Mouse (Mus musculus): ENCODE results near the gene Slc22a14.
A peak's percentile ranks its signal among the peaks of the same experiment; 100 is the strongest.

Slc22a14 gene

DNA sequence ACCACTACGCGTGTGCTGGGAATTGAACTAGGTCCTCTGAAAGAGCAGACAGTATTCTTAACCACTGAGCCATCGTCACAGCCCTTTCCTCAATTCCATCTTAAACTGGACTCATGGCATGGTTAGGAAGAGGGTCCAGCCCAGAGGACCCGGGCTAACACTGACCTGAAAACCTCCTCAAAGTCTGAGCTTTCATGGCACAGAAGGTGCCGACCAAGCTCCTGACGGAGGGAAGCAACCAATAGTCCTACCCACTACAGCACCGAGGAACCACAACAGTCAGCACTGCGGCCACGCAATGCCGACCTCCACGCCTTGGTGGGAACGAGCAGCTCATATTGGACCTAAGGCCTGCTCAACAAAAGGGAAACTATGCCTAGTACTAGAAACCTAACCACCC, 109.2 kb downstream of the Slc22a14 start:
- no peak for DNase-seq

DNA sequence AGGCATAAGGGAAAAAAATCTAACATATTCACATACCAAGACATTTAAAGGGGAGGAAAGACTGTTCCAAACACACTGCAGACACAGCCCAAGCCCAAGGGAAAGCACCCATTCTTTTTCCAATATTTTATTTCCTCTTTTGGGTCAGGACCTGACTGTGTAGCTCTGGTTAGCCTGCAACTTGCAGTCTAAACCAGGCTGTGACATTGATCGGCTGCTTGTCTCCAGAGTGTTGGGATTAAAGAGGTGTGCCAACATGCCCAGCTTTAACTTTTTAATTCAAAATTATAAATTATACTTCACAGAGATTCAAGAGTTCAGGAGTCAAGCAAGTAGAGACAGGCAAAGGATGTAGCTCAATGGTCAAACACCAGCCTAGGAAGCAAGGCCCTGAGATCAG, 110.3 kb downstream of the Slc22a14 start:
- no peak for DNase-seq

DNA sequence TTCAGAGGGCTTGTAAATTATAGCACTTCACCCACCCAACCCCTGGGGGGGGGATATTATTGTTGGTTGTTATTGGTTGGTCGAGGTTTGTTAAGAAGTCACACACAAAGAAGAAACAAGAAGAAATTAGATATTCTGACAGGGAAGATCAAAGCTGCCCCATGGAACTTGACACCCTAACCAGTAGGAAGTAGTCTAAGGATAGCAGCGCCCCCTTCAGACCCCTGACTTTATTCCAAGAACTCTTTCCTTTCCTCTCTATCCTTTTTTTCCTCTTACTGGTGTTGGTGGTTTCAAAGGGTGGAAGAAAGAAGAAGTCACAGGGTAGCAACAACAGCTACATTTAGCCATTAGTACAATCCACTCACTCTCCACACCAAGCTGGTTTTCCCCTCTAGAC, 111.2 kb downstream of the Slc22a14 start:
- peak; percentile 17 to 24 for DNase-seq

DNA sequence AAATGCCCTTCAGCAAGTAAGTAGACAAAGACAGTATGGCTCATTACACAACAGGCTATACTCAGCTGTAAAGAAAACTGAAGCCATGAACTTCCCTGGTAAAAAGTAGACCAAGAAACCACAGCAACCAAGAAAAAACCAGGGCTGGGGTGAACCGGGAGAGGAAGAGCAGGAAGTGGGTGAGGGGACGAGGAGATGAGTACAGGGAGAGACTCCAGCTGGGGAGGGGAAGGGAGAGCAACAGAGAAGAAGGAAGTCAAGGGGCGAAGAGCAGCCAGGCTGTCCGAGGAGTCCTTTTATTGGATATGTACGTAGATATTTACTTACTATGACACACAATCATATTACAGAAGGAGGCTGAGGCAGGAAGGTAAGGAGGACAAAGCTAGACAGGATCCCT, 117.4 kb downstream of the Slc22a14 start:
- DNase-seq: no peak

DNA sequence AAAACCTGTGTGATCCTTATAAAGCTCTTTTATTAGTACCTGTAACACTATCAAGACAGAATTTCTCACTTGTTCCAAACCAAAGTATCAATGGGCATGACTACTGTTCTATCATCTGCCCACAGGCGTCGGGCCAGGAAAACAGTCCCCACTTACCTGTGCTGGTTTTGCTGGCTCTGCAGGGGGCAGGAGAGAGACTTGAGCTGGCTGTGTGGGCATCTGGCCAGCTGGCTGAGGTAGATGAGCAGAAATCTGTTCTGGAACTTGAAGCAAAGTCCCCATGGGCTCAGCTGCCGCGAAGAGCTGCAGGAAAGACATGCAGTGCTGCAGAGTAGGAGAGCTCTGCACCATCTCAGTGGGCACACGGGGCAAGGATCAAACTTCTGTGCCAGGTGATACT, 118.5 kb downstream of the Slc22a14 start:
- DNase-seq: peak; percentile 50 to 65

DNA sequence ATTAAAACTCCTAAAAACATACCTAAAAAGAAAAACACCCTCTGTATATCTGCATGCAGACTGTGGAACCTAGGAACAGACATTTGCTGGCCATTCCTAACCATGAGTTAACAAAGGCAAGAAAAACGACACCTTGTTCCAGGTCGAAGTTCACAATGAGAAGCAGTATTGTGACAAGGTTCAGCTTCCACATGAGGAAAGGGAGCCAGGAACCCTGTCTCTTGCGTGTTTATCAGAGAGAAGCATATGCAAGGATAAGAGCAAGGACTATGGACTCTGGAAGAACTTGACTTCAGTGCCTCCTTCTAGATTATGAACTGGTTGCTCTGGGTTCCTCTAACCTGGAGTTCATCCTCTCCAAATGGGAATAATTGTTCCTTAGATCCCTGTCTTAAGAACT, 121.4 kb downstream of the Slc22a14 start:
- no peak for DNase-seq

DNA sequence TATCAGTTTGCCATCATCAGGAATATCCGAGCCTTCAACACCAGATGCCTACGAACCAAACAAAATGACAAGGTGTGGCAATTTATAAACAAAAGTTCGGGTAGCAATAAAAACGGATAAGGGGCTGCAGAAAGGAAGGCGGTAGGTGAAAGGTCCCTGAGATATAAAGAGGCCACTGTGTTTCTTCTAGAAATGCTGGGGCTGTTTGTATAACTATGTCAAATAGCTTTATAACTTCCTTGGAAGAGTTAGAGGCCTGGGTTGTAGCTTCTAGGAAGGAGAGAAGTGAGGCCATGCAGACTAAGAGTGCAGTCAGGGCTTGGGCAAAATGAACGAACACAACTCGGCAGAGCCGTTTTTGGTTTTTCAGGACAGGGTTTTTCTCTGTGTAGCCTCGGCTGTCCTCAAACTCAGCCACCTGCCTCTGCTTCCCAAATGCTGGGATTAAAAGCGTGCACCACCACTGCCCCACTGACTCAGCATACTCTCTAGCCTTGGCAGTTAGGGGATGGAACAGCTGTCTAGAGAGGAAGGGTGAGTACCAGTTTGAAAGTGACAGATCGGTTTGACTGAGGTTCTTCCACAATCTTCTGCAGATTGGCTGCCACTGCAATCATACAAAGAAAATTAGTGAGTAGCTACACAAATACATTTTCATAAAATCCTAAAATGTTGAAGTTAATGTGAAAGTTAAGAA, 124.0 kb downstream of the Slc22a14 start:
- DNase-seq: no peak

DNA sequence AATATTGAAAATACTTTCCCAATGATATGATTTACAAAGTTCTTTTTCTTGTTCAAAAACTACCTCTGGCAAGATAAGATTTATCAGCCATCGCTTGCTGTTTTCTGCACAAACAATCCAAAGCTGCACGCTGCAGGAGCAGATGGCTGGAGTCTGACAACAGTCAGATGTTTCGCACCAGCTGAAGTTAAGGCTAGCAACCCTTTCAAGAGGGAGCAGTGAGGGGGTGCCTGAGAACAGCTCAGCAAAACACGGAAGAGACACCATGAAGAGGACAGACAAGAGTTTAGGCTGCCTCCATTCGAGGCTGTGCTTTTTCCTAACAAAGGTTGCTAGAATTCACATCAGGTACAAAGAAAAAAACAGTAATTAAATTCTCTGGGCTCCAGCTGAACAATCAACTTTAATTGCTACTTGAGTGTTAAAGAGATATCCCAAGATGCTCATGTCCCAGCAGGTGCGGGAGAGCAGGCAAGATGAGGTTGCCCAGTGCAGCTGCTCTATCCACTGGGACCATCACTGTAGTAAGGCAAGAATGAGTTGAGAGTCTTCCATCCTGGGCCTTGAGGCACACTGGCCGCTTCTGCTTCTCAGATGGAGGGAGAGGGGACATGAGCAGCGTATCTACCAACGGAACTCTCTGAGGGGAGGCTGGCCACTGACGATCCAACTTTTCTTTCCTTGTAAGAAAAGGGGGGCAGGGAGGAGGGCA, 124.9 kb downstream of the Slc22a14 start:
- no peak for DNase-seq

DNA sequence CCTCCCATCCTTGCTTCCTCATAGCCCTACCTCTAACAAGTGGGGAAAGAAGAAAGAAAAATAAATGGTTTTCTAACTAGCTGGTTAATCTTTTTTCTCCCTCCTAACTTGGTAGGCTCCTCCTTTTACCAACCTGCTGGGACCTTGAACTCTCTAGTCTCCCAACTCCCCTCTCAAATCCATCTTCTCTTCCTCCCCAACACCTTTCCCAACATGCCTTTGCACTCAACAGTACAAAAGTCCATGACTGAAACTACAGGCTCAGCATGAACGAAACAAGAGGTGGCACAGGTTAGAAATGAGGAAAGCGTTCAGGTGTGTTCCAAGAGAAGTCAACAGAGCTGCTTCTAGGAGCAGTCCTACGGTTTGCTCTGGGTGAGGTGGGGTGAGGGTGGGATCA, 126.1 kb downstream of the Slc22a14 start:
- no peak for DNase-seq

DNA sequence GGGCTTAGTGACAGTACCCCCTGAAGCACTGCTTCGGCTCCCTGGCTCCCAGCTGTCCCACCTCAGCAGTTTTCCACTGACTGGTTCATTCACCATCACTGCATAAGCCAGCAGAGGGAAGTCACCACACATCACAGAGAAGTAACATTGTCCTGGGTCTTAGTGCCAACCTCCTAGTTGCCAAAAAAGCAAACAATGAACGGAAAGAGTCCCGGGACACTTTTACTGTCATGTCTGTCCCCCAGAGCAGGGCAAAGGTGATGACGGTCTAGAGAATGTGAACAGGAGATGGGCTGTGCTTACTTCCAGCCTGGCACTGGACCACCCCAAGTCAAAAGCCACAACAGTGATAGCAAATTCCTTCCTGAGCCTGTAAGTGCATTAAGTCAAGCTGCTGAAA, 126.6 kb downstream of the Slc22a14 start:
- DNase-seq: no peak

DNA sequence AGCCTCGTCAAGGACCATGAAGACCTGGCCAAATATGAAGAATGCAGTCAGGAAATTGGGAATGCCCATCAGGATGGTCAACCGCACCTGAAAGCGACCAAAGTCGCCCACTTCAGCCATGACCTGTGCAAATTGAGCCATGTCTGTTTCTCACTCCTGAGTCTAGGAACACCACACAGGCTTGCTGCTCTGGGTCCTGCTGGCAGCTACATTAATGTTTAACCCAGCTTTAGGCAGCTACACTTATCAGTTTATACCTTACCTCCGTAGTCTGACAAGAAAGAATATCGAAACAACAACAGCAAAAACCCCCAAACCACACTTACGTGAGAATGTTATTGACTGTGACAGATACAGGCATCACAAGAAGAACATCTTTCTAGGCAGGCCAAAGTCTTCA, 133.8 kb downstream of the Slc22a14 start:
- DNase-seq: no peak

DNA sequence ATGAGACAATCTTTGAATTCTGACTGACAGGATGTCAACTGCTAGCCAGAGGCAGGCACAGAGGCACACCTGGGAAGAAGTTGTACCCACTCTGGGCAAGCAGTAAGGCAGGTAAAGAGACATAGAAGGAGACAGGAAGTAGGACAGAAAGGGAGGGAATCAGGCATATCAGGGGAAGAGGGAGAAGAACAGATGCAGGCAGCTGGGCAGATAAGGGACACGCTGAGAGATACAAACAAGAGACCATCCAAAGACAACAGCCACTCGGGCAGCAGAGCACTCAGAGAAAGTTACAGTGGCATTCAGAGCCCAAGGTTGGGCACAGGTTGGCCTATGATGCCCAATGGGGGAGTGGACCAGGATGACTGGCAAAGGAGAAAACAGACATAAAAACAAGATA, 134.5 kb downstream of the Slc22a14 start:
- no peak for DNase-seq

DNA sequence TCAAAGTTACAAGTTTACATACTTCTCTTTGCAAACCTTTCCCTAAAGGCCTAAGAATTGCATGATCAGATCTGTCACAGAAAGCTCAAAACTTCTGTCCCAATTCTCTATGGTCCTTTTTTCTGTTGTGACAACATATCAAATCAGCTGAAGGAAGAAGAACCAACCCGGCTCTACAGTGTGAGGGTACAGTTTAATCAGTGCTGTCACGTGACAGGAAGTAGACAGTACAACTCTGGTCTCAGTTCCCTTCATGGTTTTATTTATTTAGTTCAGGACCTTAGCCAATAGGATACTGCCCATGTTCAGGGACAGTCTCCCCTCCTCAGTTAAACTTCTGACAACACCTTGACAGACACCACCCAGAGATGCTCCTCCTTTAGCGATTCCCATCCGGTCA, 145.1 kb downstream of the Slc22a14 start:
- DNase-seq: no peak

DNA sequence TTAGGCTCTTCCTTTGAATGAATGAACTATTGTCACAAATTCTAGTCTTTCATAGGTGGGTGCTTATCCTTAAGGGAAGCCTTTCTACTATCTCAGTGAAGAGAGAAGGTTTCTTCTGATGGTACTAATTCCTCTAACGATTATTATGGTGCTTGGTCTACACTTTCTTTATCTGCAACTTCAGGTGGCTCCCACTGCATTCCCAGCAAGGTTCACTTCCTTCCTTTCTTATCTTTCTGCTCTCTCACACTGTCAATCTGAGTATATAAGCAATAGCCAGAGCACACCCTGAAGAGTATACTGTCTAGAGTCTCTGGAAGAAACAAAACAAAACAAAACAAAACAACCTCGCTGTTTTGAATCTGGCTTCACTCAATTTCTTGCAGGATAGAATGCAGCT, 145.7 kb downstream of the Slc22a14 start:
- DNase-seq: no peak

DNA sequence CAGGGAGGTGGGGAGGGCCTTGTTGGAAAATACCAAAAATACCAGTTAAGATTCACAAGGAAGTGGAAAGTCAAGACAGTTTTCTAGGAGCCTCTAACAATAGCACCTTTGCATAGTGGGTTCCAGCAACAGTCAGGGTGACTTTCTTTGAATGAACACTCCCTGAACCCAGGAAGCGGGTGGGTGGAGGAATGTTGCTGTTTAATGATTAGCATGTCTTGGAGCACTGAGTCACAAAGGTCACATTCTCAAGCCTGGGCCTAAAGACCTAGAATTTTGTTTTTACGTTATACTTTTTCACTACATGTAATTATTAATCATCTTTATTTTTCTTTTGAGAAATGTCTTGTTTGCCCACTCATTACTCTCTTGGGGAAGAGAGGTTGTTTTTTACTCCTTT, 150.0 kb downstream of the Slc22a14 start:
- peak in 1 of 2 experiments; percentile 22 for DNase-seq

DNA sequence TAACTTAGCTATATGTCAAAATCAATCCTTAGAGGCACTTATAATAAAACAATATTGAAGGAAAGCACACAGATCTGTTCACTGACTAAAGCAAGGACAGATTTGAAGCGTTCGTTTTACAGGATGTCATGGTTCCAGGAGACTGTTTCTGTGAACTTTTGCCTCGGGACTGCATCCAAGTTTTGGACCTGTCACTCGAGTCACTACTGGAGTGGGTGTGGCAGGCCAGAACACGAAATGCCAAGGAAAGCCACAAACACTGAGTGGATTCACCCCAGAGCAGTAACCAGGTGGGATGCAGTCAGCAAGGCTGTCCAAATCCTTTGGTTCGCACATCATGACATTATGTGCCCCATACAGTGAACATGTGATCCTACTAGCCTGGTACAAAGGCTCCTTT, 150.8 kb downstream of the Slc22a14 start:
- no peak for DNase-seq

DNA sequence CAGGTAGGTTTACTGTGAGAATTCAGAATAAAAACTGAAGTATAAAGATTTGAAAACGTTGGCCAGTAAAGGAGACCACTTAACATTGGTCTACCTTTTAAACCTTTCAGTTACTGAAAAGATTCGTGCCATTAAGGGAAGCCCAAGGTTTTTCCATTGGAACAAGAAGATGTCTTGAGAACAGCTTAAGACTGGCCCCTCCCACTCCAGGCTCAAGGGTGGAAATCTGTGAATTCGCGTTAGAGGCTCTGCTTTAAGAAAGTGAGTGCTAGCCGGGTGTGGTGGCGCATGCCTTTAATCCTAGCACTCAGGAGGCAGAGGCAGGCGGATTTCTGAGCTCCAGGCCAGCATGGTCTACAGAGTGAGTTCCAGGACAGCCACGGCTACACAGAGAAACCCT, 152.4 kb downstream of the Slc22a14 start:
- no peak for DNase-seq

DNA sequence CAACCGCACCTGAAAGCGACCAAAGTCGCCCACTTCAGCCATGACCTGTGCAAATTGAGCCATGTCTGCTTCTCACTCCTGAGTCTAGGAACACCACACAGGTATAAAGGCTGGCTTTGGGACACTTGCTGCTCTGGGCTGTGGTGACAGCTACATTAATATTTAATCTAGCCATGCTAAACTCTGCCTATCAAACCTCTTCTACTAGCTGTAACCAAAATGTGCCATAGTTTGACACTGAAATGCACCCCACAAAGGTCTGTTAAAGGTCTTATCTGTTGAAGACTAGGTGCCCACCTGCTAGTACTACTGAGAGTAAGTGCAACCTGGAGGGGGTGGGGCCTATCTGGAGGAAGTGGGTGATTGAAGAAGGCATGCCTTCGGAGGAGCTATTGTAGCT, 156.4 kb downstream of the Slc22a14 start, which contains the start of gene Slc22a13:
TSS of gene Slc22a13 (minus strand) at position 101 of the 400 bp plus-strand sequence.
- no peak for DNase-seq

DNA sequence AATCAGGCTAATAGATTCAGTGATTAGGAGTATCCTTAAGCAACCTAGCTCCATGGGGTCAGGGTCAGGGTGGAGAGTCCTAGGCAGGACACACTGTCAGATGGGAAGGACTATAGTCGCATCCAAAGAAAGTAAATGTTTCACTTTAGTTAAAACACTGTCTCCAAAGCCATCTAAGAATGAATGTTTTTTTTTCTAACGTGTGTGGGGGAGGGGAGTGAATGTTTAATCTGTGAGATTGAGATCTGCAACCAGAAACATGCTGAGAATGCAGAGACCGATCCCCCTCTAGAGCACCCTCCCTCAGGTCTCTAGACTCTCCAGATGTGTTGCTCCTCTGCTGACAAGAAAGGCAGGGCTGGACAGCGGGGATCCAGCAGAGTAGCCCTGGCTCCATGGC, 158.2 kb downstream of the Slc22a14 start:
- DNase-seq: no peak

DNA sequence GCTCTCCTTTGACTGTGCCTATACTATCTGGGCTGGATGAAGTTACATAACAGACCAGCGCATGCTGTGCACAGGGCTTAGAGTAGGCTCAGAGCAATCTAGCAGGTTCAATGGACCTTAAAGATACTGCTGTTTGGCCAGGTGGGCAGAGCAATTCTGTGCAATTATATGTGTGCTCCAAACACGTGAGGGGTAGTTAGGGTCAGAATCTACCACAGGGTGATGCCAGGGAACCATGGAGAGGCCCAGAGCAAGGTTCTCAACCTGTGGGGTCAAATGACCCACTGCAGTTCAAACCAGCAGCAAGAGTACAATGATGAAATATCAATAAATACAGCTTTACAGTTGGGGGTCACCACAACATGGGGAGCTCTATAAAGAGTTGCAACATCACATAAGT, 158.7 kb downstream of the Slc22a14 start:
- DNase-seq: no peak

DNA sequence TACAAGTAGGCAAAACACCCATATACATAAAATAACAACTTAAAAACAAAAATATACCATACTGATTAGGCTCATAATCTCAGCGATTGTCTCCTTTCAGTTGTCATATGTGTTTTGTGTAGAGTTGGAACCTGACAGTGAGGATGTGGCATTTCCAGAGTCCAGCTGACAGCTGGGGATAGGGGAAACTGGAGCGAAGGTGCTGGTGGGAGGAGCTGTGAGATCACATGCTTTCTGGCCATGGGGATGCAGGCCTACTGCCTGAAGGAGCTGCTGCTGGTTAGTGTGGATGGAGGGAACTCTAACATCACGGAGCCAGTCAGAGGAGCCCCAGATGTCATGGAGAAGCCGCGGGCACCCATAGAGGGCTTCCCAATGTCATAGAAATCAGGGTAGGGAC, 159.6 kb downstream of the Slc22a14 start:
- no peak for DNase-seq

DNA sequence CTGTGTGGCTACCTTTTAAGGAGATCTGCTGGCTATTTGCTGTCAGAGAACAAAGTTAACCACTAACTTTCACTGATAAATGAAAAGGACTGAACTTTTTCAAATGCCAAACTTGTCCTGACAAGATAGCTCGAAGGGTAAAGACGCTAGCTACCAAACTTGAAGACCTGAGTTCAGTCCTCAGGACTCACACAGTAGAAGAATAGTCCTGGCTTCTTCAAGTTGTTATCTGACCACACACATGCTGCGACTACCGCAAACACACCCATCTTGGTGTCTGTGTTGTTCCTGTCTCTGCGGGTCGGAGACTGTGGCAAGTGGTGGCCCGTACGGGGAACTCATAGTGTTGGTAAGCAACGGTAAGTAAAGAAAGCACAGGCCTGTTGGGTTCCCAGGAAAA, 161.7 kb downstream of the Slc22a14 start:
- DNase-seq: no peak

DNA sequence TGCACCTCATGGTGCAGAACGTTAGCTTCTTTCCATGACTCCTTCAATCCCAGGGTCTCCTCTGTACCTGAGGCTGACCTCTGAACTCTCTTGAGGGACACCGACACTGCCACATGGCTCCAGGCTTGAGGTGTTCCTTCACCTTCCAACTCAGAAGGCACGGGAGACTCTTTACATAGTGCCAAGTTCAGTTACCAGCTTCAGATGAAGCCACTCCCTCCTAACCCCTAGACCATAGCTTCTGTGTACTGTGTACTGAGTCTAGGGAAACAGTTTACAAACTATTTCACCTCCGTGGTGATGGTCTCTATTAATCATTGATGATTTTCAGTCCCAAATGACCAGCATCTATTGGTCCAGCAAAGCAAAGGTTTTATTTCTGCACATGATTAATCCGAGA, 163.7 kb downstream of the Slc22a14 start:
- no peak for DNase-seq

DNA sequence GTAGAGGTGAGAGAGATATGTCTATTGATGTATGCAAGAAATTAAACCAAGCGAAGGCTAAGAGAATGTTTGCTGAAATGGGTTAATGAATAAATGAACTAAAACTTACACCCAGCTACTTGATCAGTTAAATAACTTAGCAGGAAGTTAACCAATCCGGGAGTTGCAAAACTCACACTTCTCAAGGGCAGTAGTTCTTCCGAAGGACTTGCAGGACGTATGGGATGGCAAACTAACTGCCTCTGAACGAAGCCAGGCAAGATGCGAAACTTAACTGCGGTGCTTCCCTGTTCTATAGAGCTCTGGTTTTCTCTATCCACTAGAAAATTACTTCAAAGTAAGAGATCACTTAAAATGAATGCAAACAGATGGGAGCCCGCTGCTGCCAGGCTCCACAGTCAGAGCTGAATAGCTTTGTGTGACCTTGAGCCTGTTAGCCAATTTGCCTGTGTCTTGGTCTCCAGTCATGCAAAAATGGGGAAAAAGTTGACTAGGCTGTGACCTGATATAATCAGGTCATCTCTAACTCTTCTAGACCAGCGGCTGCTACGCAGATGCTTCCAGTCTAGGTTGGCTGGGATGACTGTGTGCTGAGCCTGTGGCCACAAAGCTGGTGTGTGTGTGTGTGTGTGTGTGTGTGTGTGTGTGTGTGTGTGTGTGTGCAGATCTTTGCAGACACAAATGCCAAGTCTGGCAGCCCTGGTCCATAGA, 166.0 kb downstream of the Slc22a14 start:
- DNase-seq: peak in 1 of 2 experiments; percentile 49

Measured in kidney, postnatal 4 days (tissue).